Mouse (Mus musculus) gastrocnemius, postnatal 10 days (tissue): Measurements from ENCODE around the gene Alcam. TPM values are rescaled to one million over a fixed set of nuclear protein-coding genes. Genes with fewer than 3 reads are reported as not detected.

Source experiments
- DNase-seq: peaks from one replicate; pipeline ENCODE4 v3.0.0; 2021; ENCODE audit warnings: mixed read lengths
- total RNA-seq, 2 experiments: library from RNA; stranded (reverse); gene quantifications; 2 replicates each; pipeline ENCODE4 v1.2.3; 2021

Alcam gene
- total RNA-seq, 2 experiments from 2014 or later, result 2.5 to 3.9 TPM

- DNase-seq, result no peak
These were observed 87.0 kb downstream of the Alcam start for GRCm38 (mm10) chr16:52366915-52367314.

- DNase-seq, result no peak
These were observed 89.8 kb downstream of the Alcam start for GRCm38 (mm10) chr16:52363944-52364511.

- no peak for DNase-seq
These were observed 110.3 kb downstream of the Alcam start for GRCm38 (mm10) chr16:52343467-52344033.

- no peak for DNase-seq
These were observed 111.0 kb downstream of the Alcam start for GRCm38 (mm10) chr16:52342694-52343466.

GRCm38 (mm10) chr16:52334084-52334483 lies 119.8 kb downstream of the Alcam start:
- DNase-seq, result no peak

GRCm38 (mm10) chr16:52333631-52334030 lies 120.2 kb downstream of the Alcam start:
- no peak for DNase-seq

- no peak for DNase-seq
These were observed 122.5 kb downstream of the Alcam start for GRCm38 (mm10) chr16:52331341-52331830.

GRCm38 (mm10) chr16:52329420-52329819 lies 124.5 kb downstream of the Alcam start:
- no peak for DNase-seq

GRCm38 (mm10) chr16:52319229-52319628 lies 134.6 kb downstream of the Alcam start:
- no peak for DNase-seq

GRCm38 (mm10) chr16:52311073-52311472 lies 142.8 kb downstream of the Alcam start:
- peak; percentile 72 for DNase-seq

GRCm38 (mm10) chr16:52307016-52307415 lies 146.9 kb downstream of the Alcam start:
- DNase-seq, result no peak

- DNase-seq, result no peak
These were observed 150.4 kb downstream of the Alcam start for GRCm38 (mm10) chr16:52303532-52303902.

- DNase-seq, result no peak
These were observed 150.9 kb downstream of the Alcam start for GRCm38 (mm10) chr16:52302790-52303531.

- DNase-seq, result no peak
These were observed 152.1 kb downstream of the Alcam start for GRCm38 (mm10) chr16:52301730-52302129.

GRCm38 (mm10) chr16:52296376-52296775 lies 157.5 kb downstream of the Alcam start:
- DNase-seq, result no peak

- DNase-seq, result no peak
These were observed 158.3 kb downstream of the Alcam start for GRCm38 (mm10) chr16:52295535-52295934.

- no peak for DNase-seq
These were observed 161.3 kb downstream of the Alcam start for GRCm38 (mm10) chr16:52292440-52293048.

GRCm38 (mm10) chr16:52280186-52280585 lies 173.7 kb downstream of the Alcam start:
- no peak for DNase-seq

- no peak for DNase-seq
These were observed 188.8 kb downstream of the Alcam start for GRCm38 (mm10) chr16:52265066-52265465.

GRCm38 (mm10) chr16:52263751-52264150 lies 190.1 kb downstream of the Alcam start:
- DNase-seq, result no peak

- no peak for DNase-seq
These were observed 191.3 kb downstream of the Alcam start for GRCm38 (mm10) chr16:52262582-52262981.

GRCm38 (mm10) chr16:52261755-52262154 lies 192.1 kb downstream of the Alcam start:
- DNase-seq, result no peak
